Mouse (Mus musculus) cerebellum, postnatal 10 days (tissue): ENCODE measurements around the gene Rsph1.

Source experiments
- DNase-seq, 2 experiments: peaks; one replicate each; pipeline ENCODE4 v3.0.0; 2021; ENCODE audit warnings: mixed read lengths in 2 of 2

The Rsph1 gene

DNA sequence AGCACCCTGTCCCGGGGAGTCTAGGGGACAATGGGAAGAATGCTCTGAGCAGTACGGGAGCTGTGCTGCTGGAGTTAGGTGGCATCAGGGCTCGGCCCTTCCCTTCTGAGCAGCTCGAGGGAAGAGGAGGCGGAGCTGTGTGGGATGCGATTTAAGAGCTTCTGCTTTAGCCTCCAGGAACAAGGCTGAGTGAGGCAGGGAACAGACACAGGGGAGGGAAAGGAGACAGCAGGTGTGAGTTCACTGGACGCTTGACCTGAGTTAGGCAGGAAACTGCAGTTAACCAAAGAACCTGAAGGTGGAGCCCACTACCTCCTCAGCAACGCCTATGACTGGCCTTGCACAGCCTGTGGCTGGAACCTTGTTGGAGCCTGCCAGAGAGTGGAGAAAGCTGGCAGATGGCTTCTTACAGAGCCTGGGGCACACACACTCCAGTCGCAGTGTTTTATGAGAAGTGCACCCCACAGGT lies 22.7 kb downstream of the Rsph1 start:
- peak; percentile 96 to 97 for DNase-seq

DNA sequence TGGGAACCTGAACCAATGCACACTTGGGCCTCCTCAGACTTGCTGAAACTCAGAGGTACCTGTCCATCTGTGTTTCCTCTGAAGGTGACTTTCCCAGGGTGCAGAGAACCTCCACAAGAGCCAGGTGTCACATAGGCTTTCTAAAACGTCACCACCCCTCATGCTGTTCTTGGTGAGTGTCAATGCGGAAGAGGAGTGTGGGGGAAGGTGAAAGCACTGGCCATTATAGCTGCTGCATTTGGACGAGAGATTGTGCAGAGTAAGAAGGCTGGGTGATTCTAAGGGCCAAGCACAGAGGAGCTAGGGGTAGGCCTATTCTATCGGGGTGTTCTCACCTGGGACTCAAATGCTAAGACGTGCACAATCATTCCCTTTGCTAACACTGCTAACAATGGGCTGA lies 23.2 kb downstream of the Rsph1 start:
- peak in 1 of 2 experiments; percentile 8 for DNase-seq

- no peak for DNase-seq
Observed at GRCm38 (mm10) chr17:31247144-31247543, 30.0 kb downstream of the Rsph1 start.

GRCm38 (mm10) chr17:31245321-31245720 lies 31.9 kb downstream of the Rsph1 start:
- peak in 1 of 2 experiments; percentile 0 for DNase-seq

DNA sequence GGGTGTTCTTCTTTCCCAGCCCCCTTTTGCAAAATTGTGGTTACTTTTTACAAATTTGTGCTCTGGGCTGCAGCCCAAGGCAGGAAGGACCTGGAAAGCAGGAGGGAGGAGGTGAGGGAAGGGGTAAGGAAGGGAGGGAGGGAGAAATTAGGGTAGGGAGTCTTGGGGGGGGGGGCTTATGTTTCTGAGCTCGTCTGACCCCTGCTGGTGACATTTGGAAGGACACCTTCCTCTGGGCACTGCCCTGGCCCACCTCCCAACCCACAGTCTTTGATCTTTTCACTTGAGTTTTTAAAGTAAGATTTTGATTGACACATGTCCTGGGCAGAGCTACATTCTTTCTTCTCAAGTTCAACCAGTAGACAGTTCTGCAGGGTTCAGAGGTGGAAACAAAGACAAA lies 34.4 kb downstream of the Rsph1 start:
- peak; percentile 58 to 68 for DNase-seq

GRCm38 (mm10) chr17:31241156-31241555 lies 36.0 kb downstream of the Rsph1 start:
- peak in 1 of 2 experiments; percentile 0 for DNase-seq

GRCm38 (mm10) chr17:31238234-31239020 lies 38.8 kb downstream of the Rsph1 start:
- DNase-seq = peak in 1 of 2 experiments; percentile 3

- DNase-seq = no peak
Observed at GRCm38 (mm10) chr17:31235915-31236314, 41.3 kb downstream of the Rsph1 start.

GRCm38 (mm10) chr17:31232251-31233010 lies 44.8 kb downstream of the Rsph1 start:
- DNase-seq = no peak

DNA sequence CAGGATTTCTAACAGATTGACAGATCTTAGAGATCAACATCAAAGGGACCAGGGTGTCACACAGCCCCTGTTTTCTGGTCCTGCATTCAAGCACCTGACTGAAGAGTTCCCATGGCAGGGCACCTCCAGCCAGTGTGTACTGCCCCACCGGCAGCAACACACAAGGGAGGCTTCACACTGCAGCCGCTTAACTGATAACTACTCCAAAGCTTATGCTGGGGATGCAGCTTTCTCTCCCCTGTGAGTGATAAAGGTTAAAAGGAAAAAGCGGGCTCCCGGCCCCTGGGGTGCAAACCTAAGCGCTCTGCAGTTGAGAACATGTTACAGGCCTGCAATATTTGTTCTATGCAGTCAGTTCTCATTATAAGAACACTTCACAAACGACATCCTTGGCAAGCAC lies 45.4 kb downstream of the Rsph1 start:
- no peak for DNase-seq

DNA sequence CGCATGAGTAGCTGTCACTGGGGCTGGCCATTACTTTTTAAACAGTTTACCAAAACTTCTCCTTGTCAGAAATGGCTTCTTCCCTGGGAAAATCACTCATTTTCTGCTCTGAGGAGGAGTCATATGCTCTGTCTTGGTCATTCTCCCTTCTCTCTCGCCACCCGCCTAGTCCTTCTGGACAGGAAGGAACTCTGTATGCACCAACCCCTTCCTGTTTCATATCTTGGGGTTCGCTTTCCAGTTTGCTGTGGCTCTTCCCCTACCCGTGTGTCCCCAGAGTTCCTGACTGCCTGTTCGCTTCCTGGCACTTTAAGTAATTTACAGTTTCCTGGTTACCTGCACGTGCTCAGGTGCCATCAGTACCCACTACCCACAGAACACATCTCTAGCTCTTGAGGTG lies 50.3 kb downstream of the Rsph1 start:
- DNase-seq = no peak

GRCm38 (mm10) chr17:31226368-31226767 lies 50.8 kb downstream of the Rsph1 start:
- DNase-seq = no peak

- no peak for DNase-seq
Observed at GRCm38 (mm10) chr17:31224591-31224990, 52.6 kb downstream of the Rsph1 start.

DNA sequence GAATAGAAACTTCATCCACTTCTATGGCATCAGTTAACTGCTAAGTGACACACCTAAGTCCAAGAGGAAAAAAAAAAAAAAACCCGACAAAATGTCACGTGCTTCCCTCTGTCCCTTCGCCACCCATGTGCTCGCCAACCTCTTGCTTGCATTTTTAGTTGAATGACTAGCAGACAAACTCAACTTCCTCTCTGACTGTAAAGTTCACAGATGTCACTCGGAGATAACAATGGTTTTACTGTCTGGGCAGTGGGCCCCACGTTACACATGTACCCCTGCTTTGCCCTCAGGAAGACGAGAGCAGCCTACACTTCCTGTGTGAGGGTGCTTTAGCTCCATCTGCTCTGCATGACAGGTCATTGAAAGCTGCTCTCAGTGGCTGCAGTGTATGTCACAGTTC lies 53.3 kb downstream of the Rsph1 start:
- no peak for DNase-seq

DNA sequence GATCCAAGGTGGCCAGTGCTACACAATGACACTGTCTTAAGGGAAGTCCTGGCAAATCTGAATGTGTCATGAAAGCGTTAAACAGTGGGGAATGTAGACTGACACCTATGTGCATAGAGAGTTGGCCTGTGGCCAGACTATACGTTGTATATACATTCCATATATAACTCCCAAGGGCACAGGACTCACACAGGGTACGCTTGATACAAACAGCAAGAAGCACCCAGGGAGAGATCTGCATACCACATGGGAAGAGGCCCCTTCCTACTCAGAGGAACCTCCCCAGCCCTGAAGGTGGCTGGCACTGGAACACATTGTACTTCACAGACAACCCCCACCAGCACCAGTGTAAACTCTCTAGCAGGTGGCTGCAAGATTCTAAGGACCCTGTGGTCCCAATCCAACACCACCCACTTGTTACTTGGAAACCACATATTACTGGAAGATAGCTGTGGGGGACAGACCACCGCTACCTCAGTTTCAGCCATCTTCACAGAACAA lies 54.3 kb downstream of the Rsph1 start:
- no peak for DNase-seq

GRCm38 (mm10) chr17:31216068-31216955 lies 60.9 kb downstream of the Rsph1 start:
- peak; percentile 76 to 78 for DNase-seq

- DNase-seq = no peak
Observed at GRCm38 (mm10) chr17:31211881-31212280, 65.3 kb downstream of the Rsph1 start.

DNA sequence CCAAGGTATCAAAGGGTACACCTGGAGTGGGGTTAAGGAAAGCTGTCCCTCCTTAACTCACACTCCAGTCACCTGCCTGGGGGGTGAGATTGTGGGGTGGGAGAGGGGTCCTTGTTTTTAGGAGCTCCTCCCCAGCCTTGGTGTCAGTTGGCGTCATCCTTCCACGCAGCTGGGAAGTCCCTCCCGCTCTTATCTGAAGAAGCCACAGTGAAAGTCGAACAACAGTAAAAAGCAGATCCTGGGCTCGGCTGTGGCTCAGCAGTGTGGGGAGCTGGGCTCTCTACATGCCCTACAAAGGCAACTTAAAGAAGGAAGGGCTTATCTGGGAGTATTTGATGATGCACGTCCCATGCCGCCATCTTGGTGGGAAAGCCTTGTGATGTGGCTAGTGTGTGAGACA lies 66.9 kb downstream of the Rsph1 start:
- no peak for DNase-seq

DNA sequence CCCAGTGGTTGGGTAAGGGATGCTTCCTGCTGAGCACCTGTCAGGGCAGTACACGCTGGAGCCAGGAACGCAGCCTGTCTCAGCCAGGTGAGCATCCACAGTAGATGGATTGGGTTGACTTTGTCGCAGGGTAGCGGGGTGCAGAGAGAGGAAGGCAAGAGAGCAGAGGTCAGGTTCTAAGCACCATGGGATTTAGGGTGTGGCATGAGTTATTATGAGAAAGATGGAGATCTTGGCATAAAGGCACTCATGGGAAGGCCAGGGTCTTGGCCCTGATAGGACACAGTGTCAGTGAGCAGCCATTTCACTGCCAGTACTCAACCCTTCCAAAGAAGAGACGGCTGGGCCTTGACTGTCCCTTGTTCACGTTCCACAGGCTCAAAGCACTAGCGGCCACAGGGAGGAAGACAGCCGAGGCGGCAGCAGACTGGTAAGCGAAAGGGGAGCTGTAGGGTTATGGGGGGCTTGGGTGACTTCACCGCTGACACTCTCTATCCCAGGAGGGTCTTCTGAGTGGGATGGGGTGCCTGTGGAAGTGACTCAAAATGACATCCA lies 67.7 kb downstream of the Rsph1 start:
- DNase-seq = no peak

GRCm38 (mm10) chr17:31208654-31209053 lies 68.5 kb downstream of the Rsph1 start:
- DNase-seq = no peak

DNA sequence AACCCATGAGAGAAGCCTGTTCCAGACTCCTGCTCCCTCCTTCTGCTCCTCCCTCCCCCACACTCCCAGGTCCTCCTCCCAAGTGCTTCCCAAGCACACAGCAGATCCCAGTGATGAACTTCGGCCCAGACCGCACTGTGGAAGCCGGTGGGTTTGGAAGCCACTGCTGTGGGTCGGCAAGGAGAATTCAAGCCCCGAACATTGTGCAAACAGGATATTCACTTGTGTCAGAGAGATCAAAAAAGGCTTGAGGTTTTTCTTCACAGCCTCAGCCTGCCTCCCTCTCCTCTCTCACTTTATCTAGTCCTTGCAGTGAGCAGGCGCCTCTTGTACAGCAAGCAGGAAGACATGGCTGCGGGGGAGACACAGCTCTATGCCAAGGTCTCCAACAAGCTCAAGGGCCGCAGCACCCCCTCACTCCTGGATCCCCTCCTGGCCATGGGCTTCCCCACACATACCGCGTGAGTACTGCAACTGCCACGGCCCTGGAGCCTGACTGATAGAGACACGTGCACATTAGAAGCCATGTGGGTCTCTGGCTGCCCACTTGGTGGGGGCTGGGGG lies 69.3 kb downstream of the Rsph1 start, which contains the start of gene Ubash3a:
Ubash3a (plus strand) TSS at position 103 of the 564 bp plus-strand sequence.
- no peak for DNase-seq
